Mouse (Mus musculus) cerebellum, postnatal 4 days (tissue): ENCODE measurements around the gene Vmn2r4.
"Not testable (repeated sequence)": the region's sequence is repeated elsewhere in the genome, so short reads cannot be mapped to it uniquely, and the experiment has no call there.

ENCODE experiments used
- DNase-seq, 2 experiments: peaks; one replicate each; pipeline ENCODE4 v3.0.0; 2022; ENCODE audit warnings: low spot score in 2 of 2, mixed read lengths in 1 of 2

Vmn2r4 gene

DNA sequence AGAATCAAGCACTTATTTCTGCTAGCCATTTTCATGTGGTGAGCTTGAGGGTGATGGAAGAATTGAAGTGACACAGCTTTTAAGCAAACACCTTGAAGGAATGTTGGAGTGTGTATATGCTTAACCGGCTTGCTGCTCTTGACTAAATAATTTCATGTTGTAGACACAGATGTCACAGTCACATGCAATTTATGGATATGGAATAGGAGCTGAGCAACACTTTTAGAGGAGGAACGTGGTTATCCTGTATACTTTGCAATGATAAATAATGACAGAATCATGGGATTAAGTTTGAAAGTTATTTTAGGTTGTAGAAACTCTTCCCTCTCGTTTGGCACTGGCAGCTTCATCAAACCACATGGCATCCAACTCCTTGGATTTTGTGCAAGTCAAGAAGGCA is at the start of gene Vmn2r4:
Vmn2r4 (minus strand) TSS at position 101 of the 400 bp plus-strand sequence.
- not testable (repeated sequence) for DNase-seq

DNA sequence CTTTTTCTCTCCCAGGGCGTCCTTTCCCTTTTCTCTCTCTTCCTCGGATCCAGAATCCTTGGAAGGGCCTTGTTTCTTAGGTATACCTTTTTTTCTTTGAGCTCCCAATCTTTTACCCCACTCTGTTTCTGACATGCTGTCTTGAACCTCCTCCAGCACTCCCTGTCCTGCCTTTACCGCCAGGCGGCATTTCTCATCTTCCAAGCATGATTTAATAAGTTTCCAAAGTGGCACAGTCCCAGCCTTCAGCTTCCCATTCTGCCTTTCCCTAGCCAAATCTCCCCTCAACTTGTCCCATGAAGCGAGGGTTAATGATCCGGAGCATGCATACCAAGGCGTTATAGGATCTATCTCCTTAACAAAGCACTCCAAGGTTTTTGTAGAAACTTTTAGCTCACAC is 19.1 kb upstream of the Vmn2r4 start:
- not testable (repeated sequence) for DNase-seq

DNA sequence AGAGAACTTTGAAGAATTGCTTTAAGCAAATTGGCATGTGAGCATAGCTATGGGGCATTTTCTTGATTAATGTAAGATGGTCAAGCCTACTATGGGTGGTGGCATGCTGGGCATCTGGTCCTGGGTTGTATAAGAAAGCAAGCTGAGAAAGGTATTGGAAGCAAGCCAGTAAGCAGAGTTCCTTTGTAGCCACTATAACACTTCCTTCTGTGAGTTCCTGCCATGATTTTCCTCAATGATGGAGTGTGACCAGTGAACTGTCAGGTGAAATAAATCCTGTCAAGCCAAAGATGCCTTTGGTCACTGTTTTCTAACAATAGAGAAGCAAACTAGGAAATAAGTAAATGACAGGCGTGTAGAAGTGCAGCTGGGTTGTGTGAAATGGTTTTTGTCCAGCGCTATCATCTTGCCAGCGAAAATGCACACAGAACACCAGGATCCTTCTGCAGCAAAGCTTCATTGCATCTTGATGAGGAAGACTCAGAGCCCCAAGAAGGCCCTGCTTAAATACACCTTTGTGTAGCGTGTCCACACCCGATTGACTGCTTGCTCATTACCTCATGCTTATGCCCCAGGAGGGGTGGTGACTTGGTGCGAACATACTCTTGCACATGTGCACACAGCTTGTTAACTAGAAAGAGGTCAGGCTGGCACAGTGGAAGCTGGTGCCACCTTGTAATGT is 13.1 kb upstream of the Vmn2r4 start:
- not testable (repeated sequence) for DNase-seq

DNA sequence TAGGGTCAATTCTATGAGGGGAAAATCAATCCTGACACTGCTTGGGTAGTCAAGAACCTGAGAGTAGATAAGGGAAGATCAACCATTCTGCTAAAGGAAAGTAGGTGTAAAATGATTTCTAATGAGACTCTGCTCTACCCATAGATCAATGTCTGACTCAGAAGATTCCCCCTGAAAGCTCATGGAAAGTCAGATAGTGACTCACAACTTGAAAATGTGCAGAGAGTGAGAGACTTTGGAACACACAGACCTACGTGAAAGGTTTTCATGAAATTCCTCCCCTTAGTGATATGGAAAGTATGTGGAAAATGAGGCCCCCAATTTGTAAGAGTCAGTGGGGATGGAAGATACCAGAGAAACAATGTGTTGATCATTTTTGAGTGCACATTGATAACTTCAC is 7.0 kb upstream of the Vmn2r4 start:
- not testable (repeated sequence) for DNase-seq

DNA sequence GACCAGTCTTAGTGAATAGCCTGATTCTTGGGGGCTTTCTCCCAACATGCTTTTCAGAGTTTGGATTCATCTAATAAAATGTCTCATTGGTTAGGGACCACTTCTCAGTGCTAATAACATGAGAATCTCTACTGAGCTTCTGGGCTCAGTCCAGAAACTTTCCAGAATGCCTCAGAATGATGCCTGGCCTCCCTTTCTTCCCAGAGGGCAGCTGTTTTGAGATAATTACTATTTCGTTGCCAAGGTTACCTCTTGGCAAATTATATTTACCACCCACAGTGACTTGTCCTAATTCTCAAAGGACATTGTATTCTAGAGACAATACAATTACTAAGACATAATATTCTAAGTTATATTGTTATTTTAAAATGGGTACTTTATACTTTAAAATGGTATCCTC is 2.3 kb upstream of the Vmn2r4 start:
- DNase-seq: not testable (repeated sequence)

DNA sequence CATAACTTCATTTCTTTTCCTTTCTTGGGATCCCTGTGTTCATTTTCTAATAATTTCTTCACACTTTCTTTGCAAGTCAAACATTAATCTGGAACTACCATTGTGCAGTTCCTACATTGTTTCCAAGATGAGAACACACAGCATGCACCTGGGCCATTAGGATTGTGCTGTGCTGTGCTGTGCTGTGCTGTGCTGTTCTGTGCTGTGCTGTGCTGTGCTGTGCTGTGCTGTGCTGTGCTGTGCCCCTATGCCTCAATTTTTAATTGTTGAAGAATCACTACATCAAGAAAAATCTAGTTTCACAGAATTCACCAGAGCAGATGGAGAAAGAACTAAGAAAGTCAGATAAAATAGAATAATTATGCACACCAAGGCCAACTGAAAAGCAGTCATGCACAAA is 915 bp downstream of the Vmn2r4 start:
- not testable (repeated sequence) for DNase-seq

DNA sequence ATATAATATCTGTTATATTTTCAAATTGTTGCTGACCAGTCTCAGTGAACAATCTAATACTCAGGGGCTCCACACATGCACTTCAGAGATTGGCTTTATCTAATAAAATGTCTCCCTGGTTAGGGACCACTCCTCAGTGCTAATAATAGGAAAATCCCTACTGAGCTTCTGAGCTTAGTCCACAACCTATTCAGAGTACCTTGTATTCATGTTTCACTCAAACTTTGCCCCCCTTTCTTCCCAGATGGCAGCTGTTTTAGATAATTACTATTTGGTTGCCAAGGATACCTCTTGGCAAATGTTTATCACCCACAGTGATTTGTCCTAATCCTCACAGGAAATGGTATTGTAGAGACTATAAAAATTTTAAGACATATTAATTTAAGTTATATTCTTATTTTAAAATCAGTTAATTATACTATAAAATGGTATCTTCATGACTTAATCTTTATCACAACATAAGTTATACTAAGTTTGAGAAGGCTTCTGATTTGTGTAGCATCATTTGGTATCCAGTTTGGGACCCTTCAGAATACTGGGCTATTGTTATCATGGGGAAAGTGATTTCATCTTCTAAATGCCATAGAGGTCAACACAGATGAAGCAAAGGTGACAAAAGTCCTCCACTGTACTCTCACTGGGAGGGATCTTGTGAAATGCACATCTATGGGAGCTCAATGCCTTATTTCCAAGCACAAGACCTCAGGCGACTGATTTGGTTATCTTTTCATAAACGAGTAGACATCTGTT is 55.7 kb downstream of the Vmn2r4 start:
- DNase-seq: no peak
